Mouse (Mus musculus): Measurements from ENCODE around the gene Usp2.

Gene Usp2

DNA sequence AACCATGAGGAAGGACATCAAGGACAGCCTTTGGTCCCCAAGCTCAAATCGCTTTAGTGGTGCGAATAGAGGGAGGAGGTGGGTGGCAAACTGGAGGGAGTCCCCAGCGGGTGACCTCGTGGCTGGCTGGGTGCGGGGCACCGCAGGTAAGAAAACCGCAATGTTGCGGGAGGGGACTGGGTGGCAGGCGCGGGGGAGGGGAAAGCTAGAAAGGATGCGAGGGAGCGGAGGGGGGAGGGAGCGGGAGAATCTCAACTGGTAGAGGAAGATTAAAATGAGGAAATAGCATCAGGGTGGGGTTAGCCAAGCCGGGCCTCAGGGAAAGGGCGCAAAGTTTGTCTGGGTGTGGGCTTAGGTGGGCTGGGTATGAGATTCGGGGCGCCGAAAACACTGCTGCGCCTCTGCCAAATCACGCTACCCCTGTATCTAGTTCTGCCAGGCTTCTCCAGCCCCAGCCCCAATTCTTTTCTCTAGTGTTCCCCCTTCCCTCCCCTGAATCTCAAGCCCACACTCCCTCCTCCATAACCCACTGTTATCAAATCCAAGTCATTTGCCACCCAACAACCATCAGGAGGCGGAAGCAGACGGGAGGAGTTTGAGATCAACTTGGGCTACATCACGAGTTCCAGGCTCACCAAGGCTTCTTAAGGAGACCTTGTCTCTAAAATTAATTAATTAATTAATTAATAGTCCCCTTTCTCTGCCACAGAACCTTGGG, 23.0 kb upstream of the Usp2 start:
- no peak for TF ChIP-seq POU5F1 (IDR thresholded peaks at IDR 0.05; ENCODE audit: borderline replicate concordance, low read length)
- no peak for TF ChIP-seq CTCF (conservative IDR thresholded peaks at IDR 0.05; ENCODE audit: low read length)
- no peak for TF ChIP-seq NANOG (IDR thresholded peaks at IDR 0.05; ENCODE audit: borderline replicate concordance, low read length)
- Histone ChIP-seq H3K4me1 (replicated peaks; ENCODE audit: low read depth, low read length) (peaks cover 56% of the 10 kb centered on the region), H3K9me3 (ENCODE audit: low read length) (0 out of 2 replicates have a peak, but pooled peaks cover under 1% of the 10 kb centered on the region), H3K36me3 (ENCODE audit: insufficient read depth, low read length) (no peaks in the 10 kb centered on the region), H3K27me3 (ENCODE audit: insufficient read depth, low read length) (peaks cover 73% of the 10 kb centered on the region), H3K4me3 (replicated peaks; ENCODE audit: low read length) (peak overlapping the region; percentile 80)

DNA sequence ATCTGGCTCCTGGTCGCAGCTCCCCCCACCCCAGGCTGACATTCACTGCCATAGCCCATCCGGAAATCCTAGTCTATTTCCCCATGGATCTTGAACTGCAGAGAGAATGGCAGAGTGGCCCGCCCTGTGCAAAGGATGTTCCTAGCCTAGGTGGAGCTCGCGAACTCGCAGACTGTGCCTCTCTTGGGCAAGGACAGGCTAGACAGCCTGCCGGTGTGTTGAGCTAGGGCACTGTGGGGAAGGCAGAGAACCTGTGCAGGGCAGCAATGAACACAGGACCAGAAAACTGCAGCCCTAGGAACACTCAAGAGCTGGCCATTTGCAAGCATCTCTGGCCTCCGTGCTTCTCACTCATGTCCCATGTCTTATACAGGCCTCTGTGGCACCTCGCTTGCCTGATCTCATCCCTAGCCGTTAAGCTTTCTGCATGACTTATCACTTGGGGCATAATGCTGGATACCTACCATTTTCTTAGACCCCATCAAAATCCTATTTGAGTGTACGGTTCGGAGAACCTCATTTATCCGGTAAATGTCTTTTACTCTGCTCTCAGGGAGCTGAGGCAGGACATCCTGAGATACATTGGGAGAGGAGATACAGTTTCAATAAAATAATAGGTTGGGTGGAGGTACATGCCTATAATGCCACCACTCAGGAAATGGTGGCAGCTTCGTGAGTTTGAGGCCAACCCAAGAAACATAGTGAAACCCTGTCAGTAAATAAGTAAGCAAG, 22.2 kb upstream of the Usp2 start:
- Histone ChIP-seq H3K27me3 (ENCODE audit: insufficient read depth, low read length) (peaks cover 76% of the 10 kb centered on the region), H3K9me3 (ENCODE audit: low read length) (no peaks in the 10 kb centered on the region), H3K4me1 (replicated peaks; ENCODE audit: low read depth, low read length) (peaks cover 63% of the 10 kb centered on the region), H3K4me3 (replicated peaks; ENCODE audit: low read length) (peak overlapping the region; percentile 80), H3K36me3 (ENCODE audit: insufficient read depth, low read length) (no peaks in the 10 kb centered on the region)
- TF ChIP-seq NANOG (IDR thresholded peaks at IDR 0.05; ENCODE audit: borderline replicate concordance, low read length): no peak
- TF ChIP-seq POU5F1 (IDR thresholded peaks at IDR 0.05; ENCODE audit: borderline replicate concordance, low read length): no peak
- no peak for TF ChIP-seq CTCF (conservative IDR thresholded peaks at IDR 0.05; ENCODE audit: low read length)

- Histone ChIP-seq H3K36me3 (ENCODE audit: insufficient read depth, low read length) (no peaks in the 10 kb centered on the region), H3K4me1 (replicated peaks; ENCODE audit: low read depth, low read length) (peaks cover 64% of the 10 kb centered on the region), H3K4me3 (replicated peaks; ENCODE audit: low read length) (no peak overlapping the region), H3K9me3 (ENCODE audit: low read length) (no peaks in the 10 kb centered on the region), H3K27me3 (ENCODE audit: insufficient read depth, low read length) (peaks cover 74% of the 10 kb centered on the region)
- TF ChIP-seq NANOG (IDR thresholded peaks at IDR 0.05; ENCODE audit: borderline replicate concordance, low read length) (no peak), POU5F1 (IDR thresholded peaks at IDR 0.05; ENCODE audit: borderline replicate concordance, low read length) (no peak), CTCF (conservative IDR thresholded peaks at IDR 0.05; ENCODE audit: low read length) (no peak)
Observed at GRCm38 (mm10) chr9:44045158-44045883, 21.5 kb upstream of the Usp2 start.

DNA sequence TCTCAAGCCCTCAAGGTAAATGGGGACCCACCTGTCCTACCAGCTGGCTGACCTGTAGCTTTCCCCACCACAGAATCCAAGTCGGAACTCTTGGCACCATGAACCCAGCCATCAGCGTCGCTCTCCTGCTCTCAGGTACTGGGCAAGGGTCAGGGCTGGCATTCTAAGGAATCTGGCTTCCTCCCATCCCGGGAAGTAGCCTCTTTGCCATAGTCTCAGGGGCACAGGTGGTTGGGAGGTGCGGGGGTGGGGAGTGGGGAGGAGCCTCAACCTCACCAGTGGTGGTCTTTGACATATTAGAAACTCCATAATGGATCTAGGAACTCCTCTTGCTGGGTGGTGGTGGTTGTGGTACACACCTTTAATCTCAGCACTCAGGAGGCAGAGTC, 20.9 kb upstream of the Usp2 start:
- Histone ChIP-seq H3K9me3 (ENCODE audit: low read length) (no peaks in the 10 kb centered on the region), H3K4me3 (replicated peaks; ENCODE audit: low read length) (no peak overlapping the region), H3K4me1 (replicated peaks; ENCODE audit: low read depth, low read length) (peaks cover 61% of the 10 kb centered on the region), H3K36me3 (ENCODE audit: insufficient read depth, low read length) (no peaks in the 10 kb centered on the region), H3K27me3 (ENCODE audit: insufficient read depth, low read length) (peaks cover 75% of the 10 kb centered on the region)
- TF ChIP-seq CTCF (conservative IDR thresholded peaks at IDR 0.05; ENCODE audit: low read length) (no peak), POU5F1 (IDR thresholded peaks at IDR 0.05; ENCODE audit: borderline replicate concordance, low read length) (no peak), NANOG (IDR thresholded peaks at IDR 0.05; ENCODE audit: borderline replicate concordance, low read length) (no peak)

DNA sequence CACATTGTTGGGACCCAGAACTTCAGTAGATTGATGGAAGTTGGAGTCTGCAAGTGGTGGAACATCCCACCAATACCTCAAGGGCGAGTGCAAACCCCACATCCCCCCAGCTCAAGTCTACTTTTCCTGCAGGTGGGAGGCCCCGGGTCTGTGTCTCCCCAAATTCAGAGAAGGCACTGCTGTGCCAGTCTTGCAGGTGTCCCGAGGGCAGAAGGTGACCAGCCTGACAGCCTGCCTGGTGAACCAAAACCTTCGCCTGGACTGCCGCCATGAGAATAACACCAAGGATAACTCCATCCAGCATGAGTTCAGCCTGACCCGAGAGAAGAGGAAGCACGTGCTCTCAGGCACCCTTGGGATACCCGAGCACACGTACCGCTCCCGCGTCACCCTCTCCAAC, 20.4 kb upstream of the Usp2 start:
- H3K4me1 ChIP-seq (replicated peaks; ENCODE audit: low read depth, low read length): peaks cover 55% of the 10 kb centered on the region
- no peak overlapping the region for H3K4me3 ChIP-seq (replicated peaks; ENCODE audit: low read length)
- peaks cover 70% of the 10 kb centered on the region for H3K27me3 ChIP-seq (ENCODE audit: insufficient read depth, low read length)
- no peaks in the 10 kb centered on the region for H3K9me3 ChIP-seq (ENCODE audit: low read length)
- no peak for TF ChIP-seq NANOG (IDR thresholded peaks at IDR 0.05; ENCODE audit: borderline replicate concordance, low read length)
- no peak for TF ChIP-seq POU5F1 (IDR thresholded peaks at IDR 0.05; ENCODE audit: borderline replicate concordance, low read length)
- TF ChIP-seq CTCF (conservative IDR thresholded peaks at IDR 0.05; ENCODE audit: low read length): no peak
- H3K36me3 ChIP-seq (ENCODE audit: insufficient read depth, low read length): no peaks in the 10 kb centered on the region

DNA sequence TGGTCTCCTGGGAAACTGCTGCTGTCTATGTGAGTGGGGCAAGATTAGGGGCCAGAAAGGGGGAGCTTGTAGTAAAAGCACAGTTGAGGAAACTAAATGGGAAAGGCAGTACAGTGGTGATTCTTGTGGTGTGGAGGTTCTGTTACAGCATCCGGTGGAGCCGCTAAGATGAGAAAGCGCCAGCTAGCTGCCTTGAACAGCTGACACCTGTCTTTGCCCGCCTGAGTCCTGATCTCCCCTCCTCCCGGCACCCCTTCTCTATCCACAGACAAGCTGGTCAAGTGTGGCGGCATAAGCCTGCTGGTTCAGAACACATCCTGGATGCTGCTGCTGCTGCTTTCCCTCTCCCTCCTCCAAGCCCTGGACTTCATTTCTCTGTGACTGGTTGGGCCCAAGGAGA, 19.8 kb upstream of the Usp2 start:
- Histone ChIP-seq H3K9me3 (ENCODE audit: low read length) (no peaks in the 10 kb centered on the region), H3K4me1 (replicated peaks; ENCODE audit: low read depth, low read length) (peaks cover 51% of the 10 kb centered on the region), H3K4me3 (replicated peaks; ENCODE audit: low read length) (no peak overlapping the region), H3K27me3 (ENCODE audit: insufficient read depth, low read length) (peaks cover 64% of the 10 kb centered on the region), H3K36me3 (ENCODE audit: insufficient read depth, low read length) (no peaks in the 10 kb centered on the region)
- TF ChIP-seq NANOG (IDR thresholded peaks at IDR 0.05; ENCODE audit: borderline replicate concordance, low read length): no peak
- TF ChIP-seq CTCF (conservative IDR thresholded peaks at IDR 0.05; ENCODE audit: low read length): no peak
- no peak for TF ChIP-seq POU5F1 (IDR thresholded peaks at IDR 0.05; ENCODE audit: borderline replicate concordance, low read length)

DNA sequence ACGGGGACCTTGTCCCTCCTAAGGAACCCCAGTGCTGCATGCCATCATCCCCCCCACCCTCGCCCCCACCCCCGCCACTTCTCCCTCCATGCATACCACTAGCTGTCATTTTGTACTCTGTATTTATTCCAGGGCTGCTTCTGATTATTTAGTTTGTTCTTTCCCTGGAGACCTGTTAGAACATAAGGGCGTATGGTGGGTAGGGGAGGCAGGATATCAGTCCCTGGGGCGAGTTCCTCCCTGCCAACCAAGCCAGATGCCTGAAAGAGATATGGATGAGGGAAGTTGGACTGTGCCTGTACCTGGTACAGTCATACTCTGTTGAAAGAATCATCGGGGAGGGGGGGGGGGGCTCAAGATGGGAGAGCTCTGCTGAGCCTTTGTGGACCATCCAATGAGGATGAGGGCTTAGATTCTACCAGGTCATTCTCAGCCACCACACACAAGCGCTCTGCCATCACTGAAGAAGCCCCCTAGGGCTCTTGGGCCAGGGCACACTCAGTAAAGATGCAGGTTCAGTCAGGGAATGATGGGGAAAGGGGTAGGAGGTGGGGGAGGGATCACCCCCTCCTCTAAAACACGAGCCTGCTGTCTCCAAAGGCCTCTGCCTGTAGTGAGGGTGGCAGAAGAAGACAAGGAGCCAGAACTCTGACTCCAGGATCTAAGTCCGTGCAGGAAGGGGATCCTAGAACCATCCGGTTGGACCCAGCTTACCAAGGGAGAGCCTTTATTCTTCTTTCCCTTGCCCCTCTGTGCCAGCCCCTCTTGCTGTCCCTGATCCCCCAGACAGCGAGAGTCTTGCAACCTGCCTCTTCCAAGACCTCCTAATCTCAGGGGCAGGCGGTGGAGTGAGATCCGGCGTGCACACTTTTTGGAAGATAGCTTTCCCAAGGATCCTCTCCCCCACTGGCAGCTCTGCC, 19.0 kb upstream of the Usp2 start:
- Histone ChIP-seq H3K4me3 (replicated peaks; ENCODE audit: low read length) (no peak overlapping the region), H3K27me3 (ENCODE audit: insufficient read depth, low read length) (peaks cover 57% of the 10 kb centered on the region), H3K36me3 (ENCODE audit: insufficient read depth, low read length) (no peaks in the 10 kb centered on the region), H3K9me3 (ENCODE audit: low read length) (no peaks in the 10 kb centered on the region), H3K4me1 (replicated peaks; ENCODE audit: low read depth, low read length) (peaks cover 44% of the 10 kb centered on the region)
- TF ChIP-seq POU5F1 (IDR thresholded peaks at IDR 0.05; ENCODE audit: borderline replicate concordance, low read length) (no peak), NANOG (IDR thresholded peaks at IDR 0.05; ENCODE audit: borderline replicate concordance, low read length) (no peak)
